Mouse (Mus musculus): ENCODE measurements around the gene C4b. TPM values are rescaled to one million over a fixed set of nuclear protein-coding genes. Genes with fewer than 3 reads are reported as not detected.
"Not testable (repeated sequence)": the region's sequence is repeated elsewhere in the genome, so short reads cannot be mapped to it uniquely, and the experiment has no call there.

The C4b gene
- polyA plus RNA-seq (2015; fragmentation: Nextera tagmentation; extraction: Ambion mirVana): 0.22 and 0.41 TPM in 2 replicates

- Histone ChIP-seq H3K9ac (ENCODE audit: low read depth, low read length) (no peak within 1 kb of the TSS), H3K4me2 (ENCODE audit: low read length) (no peak within 1 kb of the TSS), H3K4me3 (replicated peaks; ENCODE audit: low read depth, low read length) (no peak within 1 kb of the TSS), H3K4me1 (replicated peaks; ENCODE audit: insufficient read depth, low read length) (no peaks in the 10 kb centered on the region), H3K9me3 (replicated peaks; ENCODE audit: low read length) (no peaks in the 10 kb centered on the region), H3K27ac (no peak within 1 kb of the TSS), H3K27me3 (ENCODE audit: insufficient read depth, low read length) (no peaks in the 10 kb centered on the region), H3K36me3 (ENCODE audit: insufficient read depth, low read length) (no peaks in the 10 kb centered on the region)
- WGBS: 80% methylated on average over 7 of the region's 7 CpGs
- no peak for TF ChIP-seq CTCF (IDR thresholded peaks at IDR 0.05; ENCODE audit: low read depth)
- ATAC-seq (replicated peaks; ENCODE audit: low FRiP score, low read depth) (no peak), DNase-seq (ENCODE audit: low spot score) (no peak)
Observed at GRCm38 (mm10) chr17:34743719-34744118, at the start of gene C4b. TSS of gene C4b (minus strand) at chr17:34743882.

GRCm38 (mm10) chr17:34777680-34778325 is 34.1 kb upstream of the C4b start:
- 71% methylated on average over 9 of the region's 9 CpGs for whole genome bisulfite sequencing
- Histone ChIP-seq H3K27me3 (ENCODE audit: insufficient read depth, low read length) (no peaks in the 10 kb centered on the region), H3K4me2 (ENCODE audit: low read length) (no peak overlapping the region), H3K4me3 (replicated peaks; ENCODE audit: low read depth, low read length) (no peak overlapping the region), H3K9ac (ENCODE audit: low read depth, low read length) (no peak overlapping the region), H3K4me1 (replicated peaks; ENCODE audit: insufficient read depth, low read length) (no peaks in the 10 kb centered on the region), H3K9me3 (replicated peaks; ENCODE audit: low read length) (peaks cover 4% of the 10 kb centered on the region), H3K36me3 (ENCODE audit: insufficient read depth, low read length) (no peaks in the 10 kb centered on the region), H3K27ac (no peak overlapping the region)
- no peak for ATAC-seq (replicated peaks; ENCODE audit: low FRiP score, low read depth)
- DNase-seq (ENCODE audit: low spot score): no peak
- no peak for TF ChIP-seq CTCF (IDR thresholded peaks at IDR 0.05; ENCODE audit: low read depth)

DNA sequence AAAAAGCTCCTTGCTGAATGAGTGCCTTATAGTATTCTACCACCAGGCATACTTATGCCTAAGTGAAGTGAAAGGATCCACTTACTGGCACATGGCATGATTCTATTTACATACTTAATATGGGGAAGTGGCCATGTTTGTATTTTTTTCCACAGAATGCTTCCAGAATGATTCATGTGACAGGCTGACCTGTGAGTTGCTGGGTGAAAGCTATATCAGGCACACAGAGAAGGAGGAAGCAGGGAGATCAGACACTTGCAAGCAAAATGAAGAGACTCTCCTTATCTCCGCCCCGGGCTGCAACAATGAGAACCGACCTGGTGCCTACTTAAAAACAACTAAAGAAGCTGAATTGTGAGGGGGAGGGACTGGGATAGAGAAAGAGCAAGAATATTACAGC is 17.8 kb upstream of the C4b start:
- Histone ChIP-seq H3K27ac (no peak overlapping the region), H3K9me3 (replicated peaks; ENCODE audit: low read length) (no peaks in the 10 kb centered on the region), H3K4me3 (replicated peaks; ENCODE audit: low read depth, low read length) (no peak overlapping the region), H3K36me3 (ENCODE audit: insufficient read depth, low read length) (no peaks in the 10 kb centered on the region), H3K4me1 (replicated peaks; ENCODE audit: insufficient read depth, low read length) (no peaks in the 10 kb centered on the region), H3K4me2 (ENCODE audit: low read length) (no peak overlapping the region), H3K9ac (ENCODE audit: low read depth, low read length) (no peak overlapping the region), H3K27me3 (ENCODE audit: insufficient read depth, low read length) (no peaks in the 10 kb centered on the region)
- no peak for TF ChIP-seq CTCF (IDR thresholded peaks at IDR 0.05; ENCODE audit: low read depth)
- DNase-seq (ENCODE audit: low spot score) (peak; percentile 9), ATAC-seq (replicated peaks; ENCODE audit: low FRiP score, low read depth) (no peak)
- 62% methylated on average over 3 of the region's 3 CpGs for WGBS

GRCm38 (mm10) chr17:34746531-34746930 is 2.8 kb upstream of the C4b start:
- WGBS: 42% methylated on average over 5 of the region's 5 CpGs
- Histone ChIP-seq H3K9me3 (replicated peaks; ENCODE audit: low read length) (no peaks in the 10 kb centered on the region; the same call in 1 of the 2 replicates), H3K27ac (no peak overlapping the region), H3K36me3 (ENCODE audit: insufficient read depth, low read length) (no peaks in the 10 kb centered on the region), H3K27me3 (ENCODE audit: insufficient read depth, low read length) (no peaks in the 10 kb centered on the region), H3K9ac (ENCODE audit: low read depth, low read length) (no peak overlapping the region), H3K4me1 (replicated peaks; ENCODE audit: insufficient read depth, low read length) (no peaks in the 10 kb centered on the region), H3K4me2 (ENCODE audit: low read length) (no peak overlapping the region), H3K4me3 (replicated peaks; ENCODE audit: low read depth, low read length) (no peak overlapping the region)
- ATAC-seq (replicated peaks; ENCODE audit: low FRiP score, low read depth) (no peak), DNase-seq (ENCODE audit: low spot score) (no peak)
- no peak for TF ChIP-seq CTCF (IDR thresholded peaks at IDR 0.05; ENCODE audit: low read depth)

- H3K9ac ChIP-seq (ENCODE audit: low read depth, low read length); H3K27ac ChIP-seq; H3K9me3 ChIP-seq (replicated peaks; ENCODE audit: low read length); DNase-seq (ENCODE audit: low spot score); H3K36me3 ChIP-seq (ENCODE audit: insufficient read depth, low read length); H3K27me3 ChIP-seq (ENCODE audit: insufficient read depth, low read length); H3K4me3 ChIP-seq (replicated peaks; ENCODE audit: low read depth, low read length); ATAC-seq (replicated peaks; ENCODE audit: low FRiP score, low read depth); H3K4me1 ChIP-seq (replicated peaks; ENCODE audit: insufficient read depth, low read length); H3K4me2 ChIP-seq (ENCODE audit: low read length): not testable (repeated sequence)
- 93% methylated on average over 4 of the region's 4 CpGs for WGBS
Observed at GRCm38 (mm10) chr17:34745166-34745565, 1.5 kb upstream of the C4b start.

DNA sequence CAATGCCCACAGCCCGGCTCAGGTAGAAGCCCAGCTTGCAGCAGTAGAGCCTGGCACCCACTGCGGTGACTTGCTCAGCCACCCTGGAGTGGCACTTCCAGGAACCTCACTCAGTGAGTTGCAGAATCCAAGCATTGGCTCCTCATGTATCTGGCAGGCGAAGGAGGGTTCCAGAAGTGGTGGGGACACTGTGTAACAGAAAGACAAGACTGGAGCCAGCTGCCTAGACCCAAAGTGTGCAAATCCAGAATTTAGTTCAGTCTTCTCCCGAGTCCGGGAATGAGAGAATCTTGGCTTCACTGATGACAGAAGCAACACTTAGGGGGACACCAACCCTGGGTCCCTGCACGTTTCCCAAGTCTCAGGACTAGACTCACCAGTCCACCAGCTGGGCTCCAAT is 929 bp upstream of the C4b start:
- not testable (repeated sequence) for DNase-seq (ENCODE audit: low spot score); H3K4me3 ChIP-seq (replicated peaks; ENCODE audit: low read depth, low read length); ATAC-seq (replicated peaks; ENCODE audit: low FRiP score, low read depth); H3K9me3 ChIP-seq (replicated peaks; ENCODE audit: low read length); H3K27ac ChIP-seq; H3K36me3 ChIP-seq (ENCODE audit: insufficient read depth, low read length); H3K9ac ChIP-seq (ENCODE audit: low read depth, low read length); H3K4me2 ChIP-seq (ENCODE audit: low read length); H3K27me3 ChIP-seq (ENCODE audit: insufficient read depth, low read length); H3K4me1 ChIP-seq (replicated peaks; ENCODE audit: insufficient read depth, low read length)
- WGBS: 94% methylated on average over 6 of the region's 6 CpGs

GRCm38 (mm10) chr17:34744206-34744605 is 524 bp upstream of the C4b start:
- H3K9me3 ChIP-seq (replicated peaks; ENCODE audit: low read length): no peaks in the 10 kb centered on the region; the same call in 1 of the 2 replicates
- H3K27me3 ChIP-seq (ENCODE audit: insufficient read depth, low read length): no peaks in the 10 kb centered on the region
- no peak overlapping the region for H3K9ac ChIP-seq (ENCODE audit: low read depth, low read length)
- DNase-seq (ENCODE audit: low spot score): no peak
- no peaks in the 10 kb centered on the region for H3K4me1 ChIP-seq (replicated peaks; ENCODE audit: insufficient read depth, low read length)
- no peak for TF ChIP-seq CTCF (IDR thresholded peaks at IDR 0.05; ENCODE audit: low read depth)
- no peaks in the 10 kb centered on the region for H3K36me3 ChIP-seq (ENCODE audit: insufficient read depth, low read length)
- WGBS: 82% methylated on average over 6 of the region's 6 CpGs
- H3K4me2 ChIP-seq (ENCODE audit: low read length): no peak overlapping the region
- H3K4me3 ChIP-seq (replicated peaks; ENCODE audit: low read depth, low read length): no peak overlapping the region
- H3K27ac ChIP-seq: no peak overlapping the region
- no peak for ATAC-seq (replicated peaks; ENCODE audit: low FRiP score, low read depth)
